Mouse (Mus musculus) hematopoietic stem cell, adult 5-6 weeks (primary cell): Measurements from ENCODE around the gene Hacl1. TPM values are rescaled to one million over a fixed set of nuclear protein-coding genes. Genes with fewer than 3 reads are reported as not detected.
"Not testable (repeated sequence)": the region's sequence is repeated elsewhere in the genome, so short reads cannot be mapped to it uniquely, and the experiment has no call there.

Experiments used
- ATAC-seq, 2 experiments: fragments of 125-278 bp in 1 of 2; replicated peaks in 1 of 2; 2 replicates each; pipeline ENCODE4 v1.8.0; 2016 to 2017; ENCODE audit warnings: inconsistent platforms in 2 of 2, mild to moderate bottlenecking in 2 of 2, moderate number of reproducible peaks in 2 of 2, low read depth in 1 of 2, moderate TSS enrichment in 1 of 2; ENCODE audit not compliant: low FRiP score in 2 of 2, poor library complexity in 2 of 2, severe bottlenecking in 2 of 2, insufficient read depth in 1 of 2, low TSS enrichment in 1 of 2
- total RNA-seq: library from RNA; stranded (forward); fragments of 172-1452, 232-1000 nt; gene quantifications from 2 replicates; pipeline ENCODE4 v1.2.3, GENCODE M21; 2017

Gene Hacl1
- total RNA-seq, 1 experiment from 2014 or later = 26.0 TPM

GRCm38 (mm10) chr14:31650347-31650746 lies 9.3 kb upstream of the Hacl1 start:
- ATAC-seq = no peak

DNA sequence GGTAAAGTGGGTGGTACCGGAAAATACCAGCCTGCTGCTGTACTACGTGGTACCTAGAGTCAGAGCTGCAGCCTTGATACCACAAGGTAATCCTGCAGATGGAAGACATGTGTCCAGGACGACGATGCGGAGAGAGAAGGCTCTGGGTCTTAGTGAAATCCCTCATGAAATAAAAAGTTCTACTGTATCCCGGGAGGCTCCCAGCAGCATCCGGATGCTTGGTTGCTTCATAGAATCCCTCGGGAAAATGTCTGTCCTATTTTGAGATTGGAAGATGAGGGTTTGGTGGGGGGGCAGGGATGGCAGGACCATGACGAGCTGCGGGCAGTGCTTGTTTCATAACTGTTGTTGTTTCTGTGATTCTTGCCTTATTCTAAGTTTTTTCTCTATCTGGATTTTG lies 6.9 kb upstream of the Hacl1 start:
- no peak for ATAC-seq

DNA sequence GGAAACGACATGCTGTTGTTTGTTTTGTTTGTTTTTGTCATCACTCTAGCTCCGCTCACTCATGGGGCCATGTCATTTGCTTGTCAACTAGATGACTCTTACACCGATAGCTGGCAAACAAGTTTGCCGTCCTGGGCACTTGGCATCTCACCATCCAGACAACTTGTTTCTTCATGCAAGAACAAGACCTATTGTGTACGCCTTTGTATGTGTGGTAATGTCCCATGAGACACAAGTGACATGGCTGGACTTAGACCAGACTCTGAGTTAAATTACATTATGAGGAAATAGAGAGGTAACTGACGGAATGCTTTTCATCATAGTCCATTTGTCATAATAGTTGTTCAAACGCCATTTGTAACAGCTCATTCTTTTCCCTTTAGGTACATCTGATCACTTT lies 4.8 kb upstream of the Hacl1 start:
- no peak for ATAC-seq

DNA sequence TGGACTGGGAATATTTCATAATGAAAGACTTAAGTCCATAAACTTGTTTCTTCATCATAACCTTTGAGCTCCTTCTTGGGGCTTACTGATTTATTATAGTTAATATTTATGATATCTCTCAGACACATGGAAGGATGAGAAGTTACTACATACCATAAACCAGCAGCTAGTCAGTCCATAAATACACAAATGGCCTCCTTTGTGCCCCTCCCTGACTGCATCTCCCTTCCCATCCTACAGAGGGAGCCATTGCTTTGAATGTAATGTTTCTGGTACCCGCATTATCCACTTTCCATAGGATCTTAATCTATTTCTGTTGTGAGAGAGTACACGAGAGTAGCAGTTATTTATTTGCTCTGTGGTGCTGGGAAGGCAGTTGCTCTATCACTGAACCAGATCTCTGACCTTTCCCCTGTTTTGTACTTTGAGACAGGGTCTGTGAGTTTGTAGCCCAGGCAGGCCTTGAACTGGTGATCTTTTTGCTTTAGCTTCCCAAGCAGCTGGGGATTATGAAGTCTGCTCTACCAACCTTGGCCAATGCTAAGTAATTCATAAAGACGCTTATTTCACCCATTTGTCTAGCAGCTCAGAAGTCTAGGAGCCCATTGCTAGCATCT lies 4.0 kb upstream of the Hacl1 start:
- ATAC-seq = no peak

DNA sequence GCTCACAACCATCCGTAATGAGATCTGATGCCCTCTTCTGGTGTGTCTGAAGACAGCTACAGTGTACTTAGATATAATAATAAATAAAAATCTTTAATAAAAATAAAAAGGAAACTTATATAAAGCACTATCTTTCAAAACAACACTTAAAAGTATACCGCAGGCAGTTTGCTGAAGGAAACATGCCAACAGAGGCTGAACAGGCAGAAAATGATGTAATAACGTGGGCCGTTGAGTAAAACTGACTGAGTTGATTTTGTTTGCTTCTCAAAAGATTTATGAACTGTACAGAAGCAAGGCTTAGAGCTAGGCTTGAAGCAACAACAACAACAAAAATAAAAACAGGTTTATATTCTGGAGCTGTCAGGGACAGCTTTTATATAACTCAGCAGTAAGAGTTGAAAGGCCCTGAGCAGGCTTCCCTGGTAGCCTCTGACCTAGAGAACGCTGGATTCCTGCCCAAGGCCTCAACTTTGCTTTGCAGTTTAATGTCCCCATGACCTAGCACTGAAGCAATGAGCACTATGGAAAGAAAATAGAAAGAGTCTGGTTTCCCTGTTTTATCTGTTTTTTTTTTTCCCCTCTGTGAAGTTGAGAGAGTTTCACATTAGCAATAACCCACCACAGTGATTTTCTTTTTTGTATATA lies 3.2 kb upstream of the Hacl1 start:
- no peak for ATAC-seq

DNA sequence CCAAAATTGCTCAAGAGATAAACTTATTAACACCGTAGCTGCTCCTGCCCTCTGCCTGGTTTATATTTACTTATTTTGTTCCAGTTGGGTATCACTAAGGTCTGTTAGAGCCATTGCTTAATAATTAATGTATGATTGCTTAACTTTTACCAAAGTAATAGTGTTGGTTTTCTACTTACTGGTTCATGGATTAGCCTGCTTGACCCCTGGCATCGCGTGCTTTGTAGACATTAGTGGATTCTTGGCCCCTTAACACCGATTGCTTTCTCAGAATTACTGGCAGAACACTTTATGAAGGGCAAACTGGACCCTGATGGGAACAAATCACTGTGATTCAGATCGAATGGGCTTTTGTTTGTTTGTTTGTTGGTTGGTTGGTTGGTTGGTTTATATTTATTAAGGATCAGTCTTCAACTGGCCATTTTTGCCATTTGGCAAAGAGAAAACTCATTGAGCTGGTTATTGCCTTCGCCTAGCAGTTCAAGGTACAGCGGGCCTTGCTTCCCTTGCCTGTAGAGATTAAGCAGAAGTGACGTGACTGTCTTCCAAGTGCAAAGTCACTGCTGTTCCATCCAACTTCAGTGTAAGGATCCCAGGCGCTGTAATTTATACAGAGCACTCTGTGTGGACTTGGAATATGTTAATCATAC lies 545 bp upstream of the Hacl1 start:
- ATAC-seq = no peak

DNA sequence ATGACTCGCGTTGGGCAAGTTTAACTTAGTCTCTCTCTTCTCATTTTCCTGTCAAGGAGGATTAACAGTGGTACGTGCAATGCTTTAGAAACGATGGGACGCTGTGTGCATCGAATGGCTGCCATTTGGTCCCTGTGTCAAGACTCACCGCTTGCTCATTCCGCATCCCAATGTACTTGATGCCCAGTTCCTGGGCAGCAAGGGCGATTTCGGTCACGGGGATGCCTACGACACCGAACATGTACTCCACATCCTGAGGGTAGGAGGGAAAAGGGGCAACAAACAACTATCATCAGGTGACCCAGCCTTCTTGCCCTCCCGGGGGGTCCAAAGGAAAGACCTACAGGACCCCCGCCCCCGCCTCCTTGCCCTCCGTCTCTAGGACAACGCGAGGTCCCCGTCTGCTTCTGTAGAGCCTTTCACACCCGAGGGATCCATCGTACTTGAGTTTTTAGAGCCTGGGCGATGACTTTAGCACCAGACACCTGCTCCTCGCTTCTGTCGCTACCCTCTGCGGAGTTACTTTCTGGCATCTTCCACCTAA lies 668 bp downstream of the Hacl1 start, which contains the start of gene Gm49387:
Gm49387 (minus strand) TSS at position 533 of the 544 bp plus-strand sequence.
- peak in 1 of 2 experiments; percentile 4; a peak in 2 of 4 replicates for ATAC-seq

- ATAC-seq = no peak
These were observed 10.4 kb downstream of the Hacl1 start for GRCm38 (mm10) chr14:31630677-31631076.

- ATAC-seq = no peak
These were observed 18.3 kb downstream of the Hacl1 start for GRCm38 (mm10) chr14:31622748-31623147.

DNA sequence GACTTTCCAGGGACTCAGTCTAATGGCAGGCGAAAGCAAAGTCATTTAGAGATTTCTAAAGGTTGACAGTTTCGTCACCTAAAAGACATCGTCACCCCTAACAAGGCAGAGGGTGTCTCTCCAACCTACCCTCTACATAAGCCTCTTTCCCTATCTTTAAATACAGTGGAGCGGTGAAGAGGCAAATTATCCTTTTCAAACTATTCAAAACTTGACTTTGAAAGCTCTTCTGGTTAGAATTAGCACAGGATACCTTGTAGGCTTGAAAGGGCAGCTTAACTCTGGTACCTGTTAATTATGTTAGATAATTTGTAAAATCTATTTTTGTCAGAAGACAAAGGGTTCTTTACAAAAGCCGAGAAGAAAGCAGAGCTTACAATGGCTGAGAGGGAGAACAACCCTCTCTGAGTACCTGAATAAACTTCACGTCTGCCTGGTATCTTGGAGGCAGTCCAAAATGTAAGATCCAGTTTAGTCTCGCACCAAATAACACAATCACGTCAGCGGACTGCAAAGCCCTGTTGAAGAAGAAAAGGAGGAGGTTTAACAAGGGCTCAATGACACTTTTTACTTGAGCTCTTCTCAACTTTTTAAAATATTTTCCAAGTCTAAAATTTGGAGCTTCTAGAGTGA lies 20.4 kb downstream of the Hacl1 start:
- no peak for ATAC-seq

GRCm38 (mm10) chr14:31617997-31618396 lies 23.1 kb downstream of the Hacl1 start:
- ATAC-seq = peak; percentile 29 to 32; a peak in 3 of 4 replicates

GRCm38 (mm10) chr14:31617204-31617603 lies 23.9 kb downstream of the Hacl1 start:
- no peak for ATAC-seq

GRCm38 (mm10) chr14:31613671-31614070 lies 27.4 kb downstream of the Hacl1 start:
- no peak for ATAC-seq

- no peak for ATAC-seq
These were observed 29.1 kb downstream of the Hacl1 start for GRCm38 (mm10) chr14:31611986-31612385.

- ATAC-seq = no peak
These were observed 35.6 kb downstream of the Hacl1 start for GRCm38 (mm10) chr14:31605514-31605913.

DNA sequence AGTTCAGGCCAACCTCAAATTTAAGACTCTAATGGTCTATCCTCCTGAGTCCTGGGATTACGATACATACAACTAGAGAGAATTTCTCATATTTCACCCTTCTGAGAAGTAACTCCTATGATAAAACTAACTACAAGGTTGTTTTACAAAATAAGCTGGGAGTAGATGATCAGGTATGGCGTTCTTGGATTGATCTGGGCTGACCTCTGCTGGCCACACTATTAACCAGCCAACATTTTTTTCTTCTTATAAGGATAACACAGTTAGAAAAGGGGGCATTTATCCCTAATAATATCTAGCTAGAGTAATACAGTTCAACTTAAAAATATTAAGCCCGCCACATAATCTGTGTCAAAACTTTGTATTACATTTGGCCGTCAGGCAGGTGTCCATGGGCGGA lies 36.2 kb downstream of the Hacl1 start:
- ATAC-seq = 0 out of 4 replicates have a peak, but pooled peaks of 1 of the 2 experiments have one; percentile 56

DNA sequence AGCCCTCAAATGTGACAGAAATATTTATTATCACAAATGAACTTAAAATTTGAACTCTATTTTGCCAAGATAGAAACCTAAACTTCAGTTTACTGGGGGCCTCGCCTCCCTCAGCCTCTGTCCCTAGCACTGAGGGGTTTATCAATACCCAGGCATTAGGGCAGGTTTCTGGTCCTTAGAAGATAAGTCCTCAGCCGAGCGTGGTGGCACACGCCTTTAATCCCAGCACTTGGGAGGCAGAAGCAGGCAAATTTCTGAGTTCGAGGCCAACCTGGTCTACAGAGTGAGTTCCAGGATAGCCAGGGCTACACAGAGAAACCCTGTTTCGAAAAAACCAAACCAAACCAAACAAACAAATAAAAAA lies 38.5 kb downstream of the Hacl1 start:
- not testable (repeated sequence) for ATAC-seq
